Mouse (Mus musculus): ENCODE measurements around the gene Ly6g6e. TPM values are rescaled to one million over a fixed set of nuclear protein-coding genes. Genes with fewer than 3 reads are reported as not detected.

The Ly6g6e gene
- polyA plus RNA-seq, 1 experiment from 2014 or later, result 10.1 TPM

- Histone ChIP-seq H3K27ac (ENCODE audit: low read depth, low read length) (no peak overlapping the region), H3K4me2 (ENCODE audit: low read length) (no peak overlapping the region), H3K4me1 (ENCODE audit: control insufficient read depth, insufficient read depth, low read length) (no peaks in the 10 kb centered on the region), H3K9ac (ENCODE audit: low read length) (no peak overlapping the region), H3K9me3 (replicated peaks; ENCODE audit: control insufficient read depth, low read length) (no peaks in the 10 kb centered on the region), H3K4me3 (ENCODE audit: low read depth, low read length) (no peak overlapping the region), H3K36me3 (ENCODE audit: control insufficient read depth, insufficient read depth, low read length) (no peaks in the 10 kb centered on the region), H3K27me3 (replicated peaks; ENCODE audit: control insufficient read depth, insufficient read depth, low read length) (no peaks in the 10 kb centered on the region)
- DNase-seq (ENCODE audit: low spot score), result no peak
- ATAC-seq, result no peak
- WGBS, result 83% methylated on average over 6 of the region's 6 CpGs
Measured at GRCm38 (mm10) chr17:35034896-35035295, 41.8 kb upstream of the Ly6g6e start.

- Histone ChIP-seq H3K4me3 (ENCODE audit: low read depth, low read length) (no peak overlapping the region), H3K36me3 (ENCODE audit: control insufficient read depth, insufficient read depth, low read length) (no peaks in the 10 kb centered on the region), H3K4me1 (ENCODE audit: control insufficient read depth, insufficient read depth, low read length) (no peaks in the 10 kb centered on the region), H3K9me3 (replicated peaks; ENCODE audit: control insufficient read depth, low read length) (no peaks in the 10 kb centered on the region), H3K27ac (ENCODE audit: low read depth, low read length) (no peak overlapping the region), H3K27me3 (replicated peaks; ENCODE audit: control insufficient read depth, insufficient read depth, low read length) (no peaks in the 10 kb centered on the region), H3K4me2 (ENCODE audit: low read length) (no peak overlapping the region), H3K9ac (ENCODE audit: low read length) (no peak overlapping the region)
- ATAC-seq (no peak), DNase-seq (ENCODE audit: low spot score) (no peak)
- 87% methylated on average over 11 of the region's 11 CpGs for WGBS
Measured at GRCm38 (mm10) chr17:35039121-35039873, 37.4 kb upstream of the Ly6g6e start.

GRCm38 (mm10) chr17:35043794-35044193, 32.9 kb upstream of the Ly6g6e start:
- Histone ChIP-seq H3K36me3 (ENCODE audit: control insufficient read depth, insufficient read depth, low read length) (no peaks in the 10 kb centered on the region), H3K4me3 (ENCODE audit: low read depth, low read length) (no peak overlapping the region), H3K4me1 (ENCODE audit: control insufficient read depth, insufficient read depth, low read length) (peaks cover 7% of the 10 kb centered on the region; the same call in 1 of the 2 replicates), H3K4me2 (ENCODE audit: low read length) (no peak overlapping the region), H3K9me3 (replicated peaks; ENCODE audit: control insufficient read depth, low read length) (no peaks in the 10 kb centered on the region), H3K9ac (ENCODE audit: low read length) (no peak overlapping the region), H3K27ac (ENCODE audit: low read depth, low read length) (no peak overlapping the region), H3K27me3 (replicated peaks; ENCODE audit: control insufficient read depth, insufficient read depth, low read length) (no peaks in the 10 kb centered on the region)
- 87% methylated on average over 4 of the region's 4 CpGs for WGBS
- ATAC-seq, result no peak
- no peak for DNase-seq (ENCODE audit: low spot score)

GRCm38 (mm10) chr17:35044904-35045806, 31.5 kb upstream of the Ly6g6e start:
- 92% methylated on average over 7 of the region's 7 CpGs for WGBS
- no peak overlapping the region for H3K27ac ChIP-seq (ENCODE audit: low read depth, low read length)
- H3K4me2 ChIP-seq (ENCODE audit: low read length), result peak overlapping the region; percentile 98
- no peaks in the 10 kb centered on the region for H3K9me3 ChIP-seq (replicated peaks; ENCODE audit: control insufficient read depth, low read length)
- ATAC-seq (no peak), DNase-seq (ENCODE audit: low spot score) (no peak)
- no peak overlapping the region for H3K9ac ChIP-seq (ENCODE audit: low read length)
- no peaks in the 10 kb centered on the region for H3K36me3 ChIP-seq (ENCODE audit: control insufficient read depth, insufficient read depth, low read length)
- no peaks in the 10 kb centered on the region for H3K27me3 ChIP-seq (replicated peaks; ENCODE audit: control insufficient read depth, insufficient read depth, low read length)
- peak overlapping the region; percentile 52 for H3K4me3 ChIP-seq (ENCODE audit: low read depth, low read length)
- H3K4me1 ChIP-seq (ENCODE audit: control insufficient read depth, insufficient read depth, low read length), result peaks cover 12% of the 10 kb centered on the region; the same call in 1 of the 2 replicates

- H3K9ac ChIP-seq (ENCODE audit: low read length), result peak overlapping the region; percentile 79
- peak; percentile 14 for ATAC-seq
- 5% methylated on average over 46 of the region's 48 CpGs for WGBS
Measured at GRCm38 (mm10) chr17:35045807-35046680, 30.7 kb upstream of the Ly6g6e start.

GRCm38 (mm10) chr17:35046681-35047455, 29.8 kb upstream of the Ly6g6e start, which contains the start of gene Msh5:
Gene Msh5, minus strand, starts transcription at chr17:35046745.
- Histone ChIP-seq H3K27me3 (replicated peaks; ENCODE audit: control insufficient read depth, insufficient read depth, low read length) (no peaks in the 10 kb centered on the region), H3K36me3 (ENCODE audit: control insufficient read depth, insufficient read depth, low read length) (no peaks in the 10 kb centered on the region), H3K4me2 (ENCODE audit: low read length) (peak within 1 kb of the TSS; percentile 98), H3K9ac (ENCODE audit: low read length) (peak within 1 kb of the TSS; percentile 79), H3K9me3 (replicated peaks; ENCODE audit: control insufficient read depth, low read length) (no peaks in the 10 kb centered on the region), H3K4me3 (ENCODE audit: low read depth, low read length) (peak within 1 kb of the TSS; percentile 52), H3K4me1 (ENCODE audit: control insufficient read depth, insufficient read depth, low read length) (peaks cover 19% of the 10 kb centered on the region), H3K27ac (ENCODE audit: low read depth, low read length) (peak within 1 kb of the TSS; percentile 73; the same call in 1 of the 2 replicates)
- ATAC-seq (peak; percentile 98), DNase-seq (ENCODE audit: low spot score) (peak; percentile 99)
- WGBS, result 3% methylated on average over 33 of the region's 33 CpGs

More at GRCm38 (mm10) chr17:35045807-35046680, 30.7 kb upstream of the Ly6g6e start:
- Histone ChIP-seq H3K27ac (ENCODE audit: low read depth, low read length) (peak overlapping the region; percentile 73; the same call in 1 of the 2 replicates), H3K36me3 (ENCODE audit: control insufficient read depth, insufficient read depth, low read length) (no peaks in the 10 kb centered on the region), H3K4me3 (ENCODE audit: low read depth, low read length) (peak overlapping the region; percentile 52), H3K4me1 (ENCODE audit: control insufficient read depth, insufficient read depth, low read length) (peaks cover 12% of the 10 kb centered on the region; the same call in 1 of the 2 replicates), H3K9me3 (replicated peaks; ENCODE audit: control insufficient read depth, low read length) (no peaks in the 10 kb centered on the region), H3K4me2 (ENCODE audit: low read length) (peak overlapping the region; percentile 98), H3K27me3 (replicated peaks; ENCODE audit: control insufficient read depth, insufficient read depth, low read length) (no peaks in the 10 kb centered on the region)
- DNase-seq (ENCODE audit: low spot score), result no peak

GRCm38 (mm10) chr17:35047688-35048087, 29.0 kb upstream of the Ly6g6e start:
- no peak for ATAC-seq
- Histone ChIP-seq H3K4me3 (ENCODE audit: low read depth, low read length) (no peak overlapping the region), H3K4me2 (ENCODE audit: low read length) (no peak overlapping the region), H3K9ac (ENCODE audit: low read length) (no peak overlapping the region), H3K36me3 (ENCODE audit: control insufficient read depth, insufficient read depth, low read length) (peaks cover 6% of the 10 kb centered on the region; the same call in 1 of the 2 replicates), H3K27me3 (replicated peaks; ENCODE audit: control insufficient read depth, insufficient read depth, low read length) (no peaks in the 10 kb centered on the region), H3K27ac (ENCODE audit: low read depth, low read length) (no peak overlapping the region), H3K4me1 (ENCODE audit: control insufficient read depth, insufficient read depth, low read length) (peaks cover 24% of the 10 kb centered on the region), H3K9me3 (replicated peaks; ENCODE audit: control insufficient read depth, low read length) (no peaks in the 10 kb centered on the region)
- 58% methylated on average over 1 of the region's 1 CpGs for WGBS
- DNase-seq (ENCODE audit: low spot score), result no peak

Data from forebrain, embryonic 14.5 days (tissue).